Mouse (Mus musculus) hindbrain, postnatal 0 days (tissue): Measurements from ENCODE around the gene Ppp1r9b. TPM values are rescaled to one million over a fixed set of nuclear protein-coding genes. Genes with fewer than 3 reads are reported as not detected.
A peak's percentile ranks its signal among the peaks of the same experiment; 100 is the strongest.

Experiments
- ATAC-seq: fragments of 200-750 bp; cut with Nextera tagmentation; 2 replicates; pipeline ENCODE4 v1.8.0; 2017; ENCODE audit warnings: mild to moderate bottlenecking, moderate TSS enrichment, moderate library complexity
- DNase-seq: peaks from one replicate; pipeline ENCODE4 v3.0.0-alpha.2; 2015; ENCODE audit warnings: low spot score
- H3K27ac ChIP-seq: fragments of 300-500 bp; sonication (generic); 2 replicates; pipeline ENCODE4 v1.5.1; 2014; ENCODE audit warnings: mild to moderate bottlenecking
- H3K27me3 ChIP-seq: fragments of 300-500 bp; sonication (generic); 2 replicates; pipeline ENCODE4 v1.6.1; 2014; ENCODE audit warnings: low read length, mixed read lengths; ENCODE audit not compliant: insufficient read depth
- H3K36me3 ChIP-seq: fragments of 300-500 bp; sonication (generic); 2 replicates; pipeline ENCODE4 v1.6.1; 2014; ENCODE audit warnings: low read length, mixed read lengths; ENCODE audit not compliant: insufficient read depth
- H3K4me1 ChIP-seq: fragments of 300-500 bp; sonication (generic); 2 replicates; pipeline ENCODE4 v1.6.1; 2014; ENCODE audit warnings: antibody characterized with exemption, low read length, mixed read lengths; ENCODE audit not compliant: insufficient read depth
- H3K4me2 ChIP-seq: fragments of 300-500 bp; sonication (generic); 2 replicates; pipeline ENCODE4 v1.6.1; 2014; ENCODE audit warnings: low read depth, mild to moderate bottlenecking, low read length, moderate library complexity, mixed read lengths
- H3K4me3 ChIP-seq: fragments of 300-500 bp; sonication (generic); 2 replicates; pipeline ENCODE4 v1.5.1; 2014; ENCODE audit warnings: low read length
- H3K9ac ChIP-seq: fragments of 300-500 bp; sonication (generic); replicated peaks from 2 replicates; pipeline ENCODE4 v1.6.1; 2014; ENCODE audit warnings: mild to moderate bottlenecking, low read length, moderate library complexity, mixed read lengths
- H3K9me3 ChIP-seq: fragments of 300-500 bp; sonication (generic); 2 replicates; pipeline ENCODE4 v1.6.1; 2016; ENCODE audit warnings: low read length, mixed read lengths
- CTCF ChIP-seq: IDR thresholded peaks from 2 replicates; pipeline ENCODE4 v1.5.1; 2016; ENCODE audit warnings: antibody characterized with exemption, control low read depth, low read depth
- WGBS: fragments of 180-500 bp; shearing (Covaris S2); extraction: QIAGEN DNeasy Blood & Tissue Kit; methylation state at CpG from one replicate; pipeline ENCODE4 v1.1.7; 2014; 5-methylcytosine and 5-hydroxymethylcytosine counted together
- polyA plus RNA-seq: library from polyadenylated mRNA; unstranded; fragments of >200 nt; fragmentation: Nextera tagmentation; extraction: Ambion mirVana; gene quantifications from 2 replicates; pipeline ENCODE4 v1.2.1, GENCODE M21; 2015
- total RNA-seq: library from RNA; depleted of rRNA; stranded (reverse); fragments of >200 nt; gene quantifications from 2 replicates; pipeline ENCODE4 v1.2.3, GENCODE M21; 2014

Gene Ppp1r9b
- total and polyA plus RNA-seq, 2 experiments from 2014 or later, result 19.4 to 170 TPM

GRCm38 (mm10) chr11:94986435-94986834 lies 4.4 kb upstream of the Ppp1r9b start:
- Histone ChIP-seq H3K4me3 (no peak overlapping the region), H3K27ac (no peak overlapping the region), H3K9me3 (no peaks in the 10 kb centered on the region), H3K27me3 (no peaks in the 10 kb centered on the region), H3K36me3 (no peaks in the 10 kb centered on the region), H3K9ac (no peak overlapping the region), H3K4me1 (peaks cover 23% of the 10 kb centered on the region), H3K4me2 (no peak overlapping the region)
- no peak for TF ChIP-seq CTCF
- no peak for DNase-seq
- ATAC-seq, result no peak
- WGBS, result 54% methylated on average over 2 of the region's 2 CpGs

GRCm38 (mm10) chr11:94987341-94987740 lies 3.5 kb upstream of the Ppp1r9b start:
- Histone ChIP-seq H3K4me3 (no peak overlapping the region), H3K9me3 (no peaks in the 10 kb centered on the region), H3K27me3 (no peaks in the 10 kb centered on the region), H3K4me1 (peaks cover 23% of the 10 kb centered on the region), H3K27ac (no peak overlapping the region), H3K4me2 (no peak overlapping the region), H3K36me3 (no peaks in the 10 kb centered on the region), H3K9ac (no peak overlapping the region)
- WGBS, result 47% methylated on average over 6 of the region's 6 CpGs
- ATAC-seq (no peak), DNase-seq (no peak)
- TF ChIP-seq CTCF, result no peak

- TF ChIP-seq CTCF, result no peak
These were observed 3.0 kb upstream of the Ppp1r9b start for GRCm38 (mm10) chr11:94987851-94988250.

GRCm38 (mm10) chr11:94988780-94989561 lies 1.9 kb upstream of the Ppp1r9b start:
- Histone ChIP-seq H3K4me3 (peak overlapping the region; percentile 74), H3K9ac (peak overlapping the region; percentile 85), H3K27ac (peak overlapping the region; percentile 89), H3K4me1 (peaks cover 32% of the 10 kb centered on the region), H3K4me2 (peak overlapping the region; percentile 99), H3K36me3 (no peaks in the 10 kb centered on the region), H3K27me3 (no peaks in the 10 kb centered on the region), H3K9me3 (no peaks in the 10 kb centered on the region)
- ATAC-seq (no peak), DNase-seq (no peak)
- WGBS, result 13% methylated on average over 10 of the region's 10 CpGs
- TF ChIP-seq CTCF, result no peak

More at GRCm38 (mm10) chr11:94987851-94988250, 3.0 kb upstream of the Ppp1r9b start:
- no peaks in the 10 kb centered on the region for H3K36me3 ChIP-seq
- WGBS, result 71% methylated on average over 8 of the region's 8 CpGs
- H3K4me1 ChIP-seq, result peaks cover 23% of the 10 kb centered on the region
- no peak overlapping the region for H3K4me2 ChIP-seq
- no peaks in the 10 kb centered on the region for H3K9me3 ChIP-seq
- ATAC-seq (no peak), DNase-seq (no peak)
- H3K27me3 ChIP-seq, result no peaks in the 10 kb centered on the region
- no peak overlapping the region for H3K9ac ChIP-seq
- no peak overlapping the region for H3K4me3 ChIP-seq
- no peak overlapping the region for H3K27ac ChIP-seq

- peak; percentile 71 for ATAC-seq
- Histone ChIP-seq H3K36me3 (no peaks in the 10 kb centered on the region), H3K9me3 (no peaks in the 10 kb centered on the region), H3K4me3 (peak overlapping the region; percentile 74), H3K9ac (peak overlapping the region; percentile 85), H3K27me3 (no peaks in the 10 kb centered on the region), H3K4me2 (peak overlapping the region; percentile 99), H3K4me1 (peaks cover 37% of the 10 kb centered on the region), H3K27ac (peak overlapping the region; percentile 89)
- under 1% methylated on average over 12 of the region's 12 CpGs for WGBS
- DNase-seq, result peak; percentile 94
- no peak for TF ChIP-seq CTCF
These were observed 1.2 kb upstream of the Ppp1r9b start for GRCm38 (mm10) chr11:94989562-94990017.

GRCm38 (mm10) chr11:94990102-94990748 lies 610 bp upstream of the Ppp1r9b start:
- no peak for TF ChIP-seq CTCF
- peak overlapping the region; percentile 85 for H3K9ac ChIP-seq
- DNase-seq (no peak), ATAC-seq (no peak)
- no peaks in the 10 kb centered on the region for H3K36me3 ChIP-seq
- H3K4me1 ChIP-seq, result peaks cover 43% of the 10 kb centered on the region
- H3K27ac ChIP-seq, result peak overlapping the region; percentile 89
- H3K4me3 ChIP-seq, result peak overlapping the region; percentile 74
- H3K27me3 ChIP-seq, result no peaks in the 10 kb centered on the region
- peak overlapping the region; percentile 99 for H3K4me2 ChIP-seq
- no peaks in the 10 kb centered on the region for H3K9me3 ChIP-seq
- 41% methylated on average over 6 of the region's 6 CpGs for WGBS
